Mouse (Mus musculus): ENCODE measurements around the gene Zfp804a. TPM values are rescaled to one million over a fixed set of nuclear protein-coding genes. Genes with fewer than 3 reads are reported as not detected.

The Zfp804a gene
- polyA plus RNA-seq, 1 experiment from 2014 or later, result 16.3 TPM

DNA sequence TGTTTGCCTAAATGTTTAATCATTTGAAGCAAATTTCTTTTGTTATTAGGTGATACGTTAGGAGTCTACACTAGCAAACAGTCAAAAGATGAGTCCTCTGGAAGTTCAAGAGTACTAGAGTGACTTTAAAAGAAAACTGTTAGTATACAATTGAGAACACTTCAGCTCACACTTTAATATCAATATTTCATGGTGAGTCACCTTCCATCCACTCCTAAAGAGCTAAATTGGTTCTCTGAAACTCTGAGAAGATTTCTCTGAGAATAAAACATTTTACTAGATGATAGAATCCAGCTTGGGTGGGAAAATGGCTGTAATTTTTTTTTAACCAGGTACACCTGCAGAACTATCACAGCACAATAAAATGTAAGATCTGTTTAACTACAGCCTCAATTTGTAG, 157.6 kb downstream of the Zfp804a start:
- 91% methylated on average over 1 of the region's 1 CpGs for WGBS
- H3K36me3 ChIP-seq (ENCODE audit: control insufficient read depth, insufficient read depth, low read length), result no peaks in the 10 kb centered on the region
- no peaks in the 10 kb centered on the region for H3K4me1 ChIP-seq (ENCODE audit: control insufficient read depth, insufficient read depth, low read length)
- no peak overlapping the region for H3K27ac ChIP-seq (ENCODE audit: low read depth, low read length)
- H3K9ac ChIP-seq (replicated peaks; ENCODE audit: low read depth, low read length), result no peak overlapping the region
- no peaks in the 10 kb centered on the region for H3K9me3 ChIP-seq (ENCODE audit: control insufficient read depth, low read length)
- ATAC-seq (ENCODE audit: low read depth), result no peak
- H3K4me3 ChIP-seq (ENCODE audit: low read depth, low read length), result no peak overlapping the region
- H3K4me2 ChIP-seq (ENCODE audit: low read depth, low read length), result no peak overlapping the region
- no peaks in the 10 kb centered on the region for H3K27me3 ChIP-seq (ENCODE audit: control insufficient read depth, insufficient read depth, low read length)

DNA sequence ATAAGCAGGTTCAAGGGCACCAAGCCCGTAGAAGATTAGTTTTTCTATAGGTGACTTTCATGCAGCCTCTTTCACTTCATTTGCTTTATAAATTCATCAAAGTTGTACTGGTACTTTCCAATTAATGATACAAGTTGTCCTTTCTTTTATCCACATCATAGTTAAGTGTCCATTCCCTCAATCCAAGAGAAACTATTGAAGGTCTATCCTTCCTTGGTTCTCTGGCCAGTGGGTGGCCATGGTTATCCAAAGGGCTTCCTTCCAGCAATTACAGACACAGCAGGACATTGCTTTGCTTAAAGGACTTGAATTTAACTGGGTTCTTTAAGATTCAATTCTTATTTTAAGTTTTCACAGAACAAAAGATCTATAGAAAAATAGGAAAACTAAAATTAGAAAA, 158.9 kb downstream of the Zfp804a start:
- Histone ChIP-seq H3K27me3 (ENCODE audit: control insufficient read depth, insufficient read depth, low read length) (no peaks in the 10 kb centered on the region), H3K4me1 (ENCODE audit: control insufficient read depth, insufficient read depth, low read length) (no peaks in the 10 kb centered on the region), H3K4me2 (ENCODE audit: low read depth, low read length) (no peak overlapping the region), H3K9ac (replicated peaks; ENCODE audit: low read depth, low read length) (no peak overlapping the region), H3K27ac (ENCODE audit: low read depth, low read length) (no peak overlapping the region), H3K9me3 (ENCODE audit: control insufficient read depth, low read length) (no peaks in the 10 kb centered on the region), H3K36me3 (ENCODE audit: control insufficient read depth, insufficient read depth, low read length) (no peaks in the 10 kb centered on the region), H3K4me3 (ENCODE audit: low read depth, low read length) (no peak overlapping the region)
- no peak for ATAC-seq (ENCODE audit: low read depth)
- 74% methylated on average over 1 of the region's 1 CpGs for WGBS

DNA sequence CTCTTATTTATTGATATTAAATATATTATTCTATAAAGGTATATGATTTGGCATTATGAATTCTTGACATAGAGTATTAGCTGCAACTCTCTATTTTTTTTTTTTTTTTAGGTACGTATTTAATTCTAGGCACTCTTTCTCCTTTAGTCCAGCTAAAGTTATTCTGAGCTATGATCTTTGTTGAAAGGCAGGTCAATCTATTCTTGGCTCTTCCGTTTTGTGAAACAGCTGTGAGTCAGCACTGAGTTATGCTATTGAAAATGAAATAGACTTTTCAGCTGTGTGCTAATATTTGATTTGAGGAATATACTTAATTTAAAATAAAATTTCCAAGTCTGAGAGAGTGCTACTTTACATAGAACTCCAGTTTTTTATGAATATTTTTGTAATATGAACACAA, 164.9 kb downstream of the Zfp804a start:
- WGBS, result 85% methylated on average over 2 of the region's 2 CpGs
- no peak overlapping the region for H3K4me2 ChIP-seq (ENCODE audit: low read depth, low read length)
- H3K4me3 ChIP-seq (ENCODE audit: low read depth, low read length), result no peak overlapping the region
- H3K4me1 ChIP-seq (ENCODE audit: control insufficient read depth, insufficient read depth, low read length), result no peaks in the 10 kb centered on the region
- no peak overlapping the region for H3K27ac ChIP-seq (ENCODE audit: low read depth, low read length)
- no peaks in the 10 kb centered on the region for H3K36me3 ChIP-seq (ENCODE audit: control insufficient read depth, insufficient read depth, low read length)
- ATAC-seq (ENCODE audit: low read depth), result no peak
- no peak overlapping the region for H3K9ac ChIP-seq (replicated peaks; ENCODE audit: low read depth, low read length)
- no peaks in the 10 kb centered on the region for H3K9me3 ChIP-seq (ENCODE audit: control insufficient read depth, low read length)
- H3K27me3 ChIP-seq (ENCODE audit: control insufficient read depth, insufficient read depth, low read length), result no peaks in the 10 kb centered on the region

DNA sequence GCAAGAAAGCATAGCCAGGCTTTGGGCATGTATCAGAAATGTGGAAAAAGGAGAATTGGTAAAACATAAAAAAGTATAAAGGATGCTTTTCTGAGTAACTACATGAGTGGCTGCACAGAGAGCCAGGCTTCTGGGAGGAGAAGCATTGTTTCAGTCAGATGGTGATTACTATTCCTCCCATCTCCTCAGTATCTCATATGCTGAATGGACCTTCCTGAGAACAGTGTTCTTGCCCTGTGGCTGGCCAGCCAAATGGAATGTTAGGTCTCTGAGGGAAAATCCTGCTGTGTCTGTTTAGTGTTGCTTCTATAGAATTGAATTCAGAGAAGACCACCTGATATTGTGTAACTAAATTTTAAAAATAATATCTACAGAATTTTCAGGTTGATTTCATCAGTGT, 193.0 kb downstream of the Zfp804a start:
- H3K9me3 ChIP-seq (ENCODE audit: control insufficient read depth, low read length), result no peaks in the 10 kb centered on the region
- no peak overlapping the region for H3K27ac ChIP-seq (ENCODE audit: low read depth, low read length)
- no peaks in the 10 kb centered on the region for H3K27me3 ChIP-seq (ENCODE audit: control insufficient read depth, insufficient read depth, low read length)
- ATAC-seq (ENCODE audit: low read depth), result no peak
- H3K9ac ChIP-seq (replicated peaks; ENCODE audit: low read depth, low read length), result no peak overlapping the region
- no peaks in the 10 kb centered on the region for H3K36me3 ChIP-seq (ENCODE audit: control insufficient read depth, insufficient read depth, low read length)
- H3K4me3 ChIP-seq (ENCODE audit: low read depth, low read length), result no peak overlapping the region
- H3K4me1 ChIP-seq (ENCODE audit: control insufficient read depth, insufficient read depth, low read length), result no peaks in the 10 kb centered on the region
- H3K4me2 ChIP-seq (ENCODE audit: low read depth, low read length), result no peak overlapping the region

DNA sequence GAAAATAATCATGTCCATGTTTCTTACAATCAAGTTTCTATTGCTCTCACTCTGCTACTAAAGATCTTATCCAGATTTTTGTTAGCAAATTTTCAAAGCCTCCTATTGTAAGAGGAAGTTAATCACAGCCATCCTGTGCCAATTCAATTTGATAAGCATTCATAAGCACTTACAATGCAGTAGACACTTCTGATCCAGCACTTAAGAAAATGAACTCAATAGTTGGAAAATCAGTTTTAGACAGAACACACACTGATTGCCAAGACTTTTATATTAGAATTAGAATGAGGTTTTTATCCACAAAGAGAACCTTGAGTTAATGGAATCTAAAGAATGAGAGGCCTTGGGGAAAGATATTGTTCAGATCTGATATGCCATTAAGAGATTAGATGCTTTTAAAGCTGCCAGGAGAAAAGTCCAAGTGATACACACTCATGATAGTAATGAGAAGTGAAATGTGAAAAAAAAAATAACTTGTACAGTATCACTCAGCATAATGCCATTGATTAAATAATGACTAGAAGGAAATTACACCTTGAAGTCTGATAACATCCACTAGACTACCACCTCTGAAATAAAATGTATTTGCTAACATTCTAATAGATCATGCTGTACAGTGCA, 194.0 kb downstream of the Zfp804a start:
- Histone ChIP-seq H3K4me3 (ENCODE audit: low read depth, low read length) (no peak overlapping the region), H3K9me3 (ENCODE audit: control insufficient read depth, low read length) (no peaks in the 10 kb centered on the region), H3K4me1 (ENCODE audit: control insufficient read depth, insufficient read depth, low read length) (no peaks in the 10 kb centered on the region), H3K9ac (replicated peaks; ENCODE audit: low read depth, low read length) (no peak overlapping the region), H3K27me3 (ENCODE audit: control insufficient read depth, insufficient read depth, low read length) (no peaks in the 10 kb centered on the region), H3K36me3 (ENCODE audit: control insufficient read depth, insufficient read depth, low read length) (no peaks in the 10 kb centered on the region), H3K4me2 (ENCODE audit: low read depth, low read length) (no peak overlapping the region), H3K27ac (ENCODE audit: low read depth, low read length) (no peak overlapping the region)
- ATAC-seq (ENCODE audit: low read depth), result peak; percentile 38; the same call in 1 of the 2 replicates

DNA sequence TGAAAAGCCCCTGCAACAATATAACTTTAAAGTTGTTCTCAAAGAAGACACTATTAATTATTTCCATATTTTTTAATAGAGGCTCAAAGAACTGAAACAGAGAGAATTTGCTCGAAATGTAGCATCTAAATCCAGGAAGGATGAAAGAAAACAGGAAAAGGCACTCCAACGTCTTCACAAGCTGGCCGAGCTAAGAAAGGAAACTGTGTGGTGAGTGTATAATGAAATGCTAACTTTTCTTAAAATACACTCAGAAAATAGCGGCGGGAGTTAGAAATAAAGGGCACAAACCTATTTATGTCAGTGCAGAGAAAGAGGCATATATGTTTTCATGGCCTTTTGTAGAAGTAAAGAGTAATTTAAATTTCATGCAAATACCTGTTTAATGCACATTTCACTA, 200.4 kb downstream of the Zfp804a start:
- H3K4me1 ChIP-seq (ENCODE audit: control insufficient read depth, insufficient read depth, low read length), result no peaks in the 10 kb centered on the region
- ATAC-seq (ENCODE audit: low read depth), result no peak
- no peak overlapping the region for H3K4me2 ChIP-seq (ENCODE audit: low read depth, low read length)
- H3K4me3 ChIP-seq (ENCODE audit: low read depth, low read length), result no peak overlapping the region
- H3K27me3 ChIP-seq (ENCODE audit: control insufficient read depth, insufficient read depth, low read length), result no peaks in the 10 kb centered on the region
- H3K27ac ChIP-seq (ENCODE audit: low read depth, low read length), result no peak overlapping the region
- no peaks in the 10 kb centered on the region for H3K9me3 ChIP-seq (ENCODE audit: control insufficient read depth, low read length)
- 82% methylated on average over 5 of the region's 5 CpGs for WGBS
- no peak overlapping the region for H3K9ac ChIP-seq (replicated peaks; ENCODE audit: low read depth, low read length)
- H3K36me3 ChIP-seq (ENCODE audit: control insufficient read depth, insufficient read depth, low read length), result no peaks in the 10 kb centered on the region; the same call in 1 of the 2 replicates

DNA sequence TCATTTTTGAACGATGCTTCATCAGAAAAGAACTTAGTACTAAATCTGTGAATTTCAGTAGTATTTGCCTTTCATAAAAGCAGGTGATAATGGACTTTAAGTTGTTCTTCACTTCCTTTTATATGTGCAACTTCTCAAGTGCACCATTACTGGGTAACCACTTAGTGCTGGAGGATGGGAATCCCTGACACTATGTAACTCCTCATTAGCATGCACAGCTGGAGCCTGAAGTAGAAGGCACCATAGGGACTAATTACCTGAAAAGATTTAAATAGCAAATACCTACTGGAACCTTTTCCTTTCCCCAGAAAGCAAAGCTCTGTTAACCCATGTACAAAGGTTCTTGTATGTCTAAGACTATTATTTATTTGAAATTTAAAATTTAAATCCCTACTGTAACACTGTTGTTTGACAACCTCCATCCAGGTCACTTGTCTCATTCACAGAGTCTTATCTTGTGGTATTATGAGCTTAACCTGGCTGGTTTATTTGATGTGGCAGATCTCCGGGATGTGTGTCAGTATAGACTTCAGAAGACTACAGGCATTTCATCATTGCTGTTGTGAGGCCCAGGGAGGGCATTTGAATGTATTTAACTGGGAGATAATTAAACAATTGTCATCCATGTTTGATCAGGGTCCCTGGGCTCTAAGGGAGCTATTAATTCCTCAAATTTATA, 229.7 kb downstream of the Zfp804a start:
- Histone ChIP-seq H3K4me2 (ENCODE audit: low read depth, low read length) (no peak overlapping the region), H3K36me3 (ENCODE audit: control insufficient read depth, insufficient read depth, low read length) (no peaks in the 10 kb centered on the region), H3K27me3 (ENCODE audit: control insufficient read depth, insufficient read depth, low read length) (no peaks in the 10 kb centered on the region), H3K9ac (replicated peaks; ENCODE audit: low read depth, low read length) (no peak overlapping the region), H3K27ac (ENCODE audit: low read depth, low read length) (no peak overlapping the region), H3K9me3 (ENCODE audit: control insufficient read depth, low read length) (no peaks in the 10 kb centered on the region), H3K4me3 (ENCODE audit: low read depth, low read length) (no peak overlapping the region), H3K4me1 (ENCODE audit: control insufficient read depth, insufficient read depth, low read length) (no peaks in the 10 kb centered on the region)
- 0 out of 2 replicates have a peak, but pooled peaks have one; percentile 65 for ATAC-seq (ENCODE audit: low read depth)
- WGBS, result 64% methylated on average over 2 of the region's 2 CpGs

DNA sequence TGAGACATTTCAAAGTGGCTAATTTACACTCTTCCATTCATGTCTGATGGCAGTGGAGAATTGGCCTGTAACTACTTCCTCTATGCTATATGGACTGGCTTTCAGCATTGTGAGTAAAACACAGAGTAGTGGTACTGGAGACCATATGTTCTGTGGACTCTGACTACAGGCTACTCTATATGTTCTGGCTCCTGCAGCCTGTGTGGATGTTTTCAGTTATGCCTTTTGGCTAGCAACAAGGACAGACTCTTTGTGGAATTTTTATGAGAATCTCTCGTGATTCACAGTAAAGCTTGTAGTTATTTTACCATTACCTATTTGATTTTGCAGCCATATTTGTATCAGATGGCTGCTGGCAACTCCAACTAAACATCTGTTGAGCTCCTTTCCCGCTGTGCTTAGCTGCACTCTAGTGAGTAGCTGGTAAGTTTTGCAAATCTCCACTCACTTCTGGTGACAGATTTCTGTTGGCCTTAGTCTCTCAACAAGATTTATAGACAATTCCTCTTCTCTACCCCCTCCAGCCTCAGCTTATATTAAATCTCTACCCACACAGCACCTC, 242.0 kb downstream of the Zfp804a start:
- H3K9me3 ChIP-seq (ENCODE audit: control insufficient read depth, low read length), result no peaks in the 10 kb centered on the region
- no peaks in the 10 kb centered on the region for H3K36me3 ChIP-seq (ENCODE audit: control insufficient read depth, insufficient read depth, low read length)
- no peak overlapping the region for H3K4me3 ChIP-seq (ENCODE audit: low read depth, low read length)
- 84% methylated on average over 2 of the region's 2 CpGs for WGBS
- H3K9ac ChIP-seq (replicated peaks; ENCODE audit: low read depth, low read length), result no peak overlapping the region
- H3K27ac ChIP-seq (ENCODE audit: low read depth, low read length), result no peak overlapping the region
- no peak overlapping the region for H3K4me2 ChIP-seq (ENCODE audit: low read depth, low read length)
- no peak for ATAC-seq (ENCODE audit: low read depth)
- H3K27me3 ChIP-seq (ENCODE audit: control insufficient read depth, insufficient read depth, low read length), result no peaks in the 10 kb centered on the region
- H3K4me1 ChIP-seq (ENCODE audit: control insufficient read depth, insufficient read depth, low read length), result no peaks in the 10 kb centered on the region

Data from neural tube, embryonic 14.5 days (tissue).